Mouse (Mus musculus) spleen, adult 2 months (tissue): Measurements from ENCODE around the gene Acadsb. TPM values are rescaled to one million over a fixed set of nuclear protein-coding genes. Genes with fewer than 3 reads are reported as not detected.
A peak's percentile ranks its signal among the peaks of the same experiment; 100 is the strongest.
"Not testable (repeated sequence)": the region's sequence is repeated elsewhere in the genome, so short reads cannot be mapped to it uniquely, and the experiment has no call there.

Experiments
- DNase-seq, 2 experiments: peaks; one replicate each; pipeline versions ENCODE4 v3.0.0 to v3.0.0-alpha.2; 2012 to 2021; ENCODE audit warnings: low spot score in 2 of 2, low read depth in 1 of 2
- H3K27ac ChIP-seq: fragments of 200-500 bp; 2 replicates; pipeline ENCODE4 v1.5.1; 2012; ENCODE audit warnings: low read length, inconsistent platforms; ENCODE audit not compliant: insufficient read depth
- H3K27me3 ChIP-seq: fragments of 200-500 bp; 2 replicates; pipeline ENCODE4 v1.6.1; 2012; ENCODE audit warnings: mild to moderate bottlenecking, moderate library complexity, low read length, inconsistent platforms; ENCODE audit not compliant: control insufficient read depth, insufficient read depth
- H3K36me3 ChIP-seq: fragments of 200-500 bp; 2 replicates; pipeline ENCODE4 v1.6.1; 2012; ENCODE audit warnings: mild to moderate bottlenecking, low read length, inconsistent platforms; ENCODE audit not compliant: control insufficient read depth, insufficient read depth
- H3K4me1 ChIP-seq: fragments of 200-500 bp; 2 replicates; pipeline ENCODE4 v1.6.1; 2011; ENCODE audit warnings: inconsistent platforms; ENCODE audit not compliant: control insufficient read depth, insufficient read depth, insufficient read length
- H3K4me3 ChIP-seq: fragments of 200-500 bp; 2 replicates; pipeline ENCODE4 v1.5.1; 2011; ENCODE audit warnings: mild to moderate bottlenecking, inconsistent platforms; ENCODE audit not compliant: insufficient read depth, insufficient read length; ENCODE audit errors: extremely low read depth
- CTCF ChIP-seq: fragments of 200-500 bp; IDR thresholded peaks from 2 replicates; pipeline ENCODE4 v1.5.1; 2011; ENCODE audit warnings: mild to moderate bottlenecking, inconsistent platforms; ENCODE audit not compliant: insufficient read depth, insufficient read length, insufficient replicate concordance; ENCODE audit errors: extremely low read depth
- POLR2A ChIP-seq: fragments of 200-500 bp; IDR thresholded peaks from 2 replicates; pipeline ENCODE4 v1.6.1; 2011; ENCODE audit warnings: low read depth, low read length, inconsistent platforms
- WGBS: fragments of 180-500 bp; shearing (Covaris S2); methylation state at CpG from one replicate; pipeline ENCODE4 v1.1.7; 2018; 5-methylcytosine and 5-hydroxymethylcytosine counted together
- polyA plus RNA-seq: library from polyadenylated mRNA; depleted of rRNA; stranded (reverse); fragments of >200 nt; gene quantifications from 2 replicates; pipeline ENCODE4 v1.2.3, GENCODE M21; 2012

Gene Acadsb
- polyA plus RNA-seq, 1 experiment = 2.3 TPM

DNA sequence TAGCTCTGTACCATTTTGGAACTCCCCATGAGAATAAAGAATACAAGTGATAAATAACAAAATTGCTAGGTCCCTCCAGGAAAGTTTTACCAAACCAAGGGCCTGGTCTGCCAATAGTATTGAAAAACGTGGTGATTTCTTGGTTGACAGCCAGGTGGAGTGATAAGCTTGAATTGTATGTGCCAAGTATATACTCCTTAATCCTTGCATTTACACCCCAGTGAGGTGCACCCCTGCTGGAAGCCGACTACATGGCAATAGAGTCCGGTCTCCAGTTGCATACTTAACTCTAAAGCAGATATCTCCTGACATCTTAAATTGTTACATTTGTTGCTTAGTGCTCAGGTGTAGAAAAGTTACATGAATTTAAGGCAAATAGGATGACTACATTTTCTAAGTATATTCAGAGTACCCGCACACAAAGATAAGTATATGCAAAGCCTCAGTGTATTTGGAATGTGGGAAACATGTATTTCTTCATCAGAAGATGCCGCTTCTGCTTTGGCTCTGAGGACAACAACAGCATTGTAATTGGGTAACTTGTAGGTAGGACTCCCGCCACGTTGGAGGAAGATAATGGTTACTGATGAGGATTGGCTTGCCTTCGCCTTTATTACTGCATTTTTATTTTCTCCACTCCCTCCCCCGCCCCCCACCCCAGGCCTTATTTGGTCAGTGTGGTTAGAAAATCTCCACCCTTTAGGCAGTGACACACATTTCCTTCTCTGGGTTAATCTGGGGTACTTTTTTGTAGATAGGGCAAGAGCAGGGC is 38.3 kb upstream of the Acadsb start:
- Histone ChIP-seq H3K27me3 (no peaks in the 10 kb centered on the region), H3K27ac (no peak overlapping the region), H3K36me3 (no peaks in the 10 kb centered on the region), H3K4me3 (no peak overlapping the region), H3K4me1 (no peaks in the 10 kb centered on the region; the same call in 1 of the 2 replicates)
- no peak for DNase-seq
- no peak for TF ChIP-seq CTCF
- no peak for TF ChIP-seq POLR2A
- WGBS = 71% methylated on average over 9 of the region's 9 CpGs

DNA sequence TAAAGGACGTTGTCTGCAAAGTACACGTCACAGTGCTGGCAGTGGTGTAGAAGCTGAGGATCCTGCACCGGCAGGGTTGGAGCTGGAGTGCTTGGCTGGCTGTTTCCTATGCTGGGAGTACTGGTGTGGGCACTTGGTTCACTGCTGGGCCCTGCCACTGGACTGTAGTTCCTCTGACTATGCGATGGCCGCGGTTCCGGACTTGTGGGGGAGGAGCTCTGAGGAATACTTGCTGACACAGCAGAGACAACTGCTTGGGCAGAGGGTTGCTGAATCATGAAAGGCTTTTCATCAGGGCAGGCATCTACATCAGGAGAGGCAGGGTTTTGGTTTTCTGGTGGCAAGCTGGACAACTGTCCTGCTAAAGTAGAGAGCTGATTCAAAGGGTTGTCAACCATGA is 18.6 kb upstream of the Acadsb start:
- peaks cover 15% of the 10 kb centered on the region for H3K36me3 ChIP-seq

DNA sequence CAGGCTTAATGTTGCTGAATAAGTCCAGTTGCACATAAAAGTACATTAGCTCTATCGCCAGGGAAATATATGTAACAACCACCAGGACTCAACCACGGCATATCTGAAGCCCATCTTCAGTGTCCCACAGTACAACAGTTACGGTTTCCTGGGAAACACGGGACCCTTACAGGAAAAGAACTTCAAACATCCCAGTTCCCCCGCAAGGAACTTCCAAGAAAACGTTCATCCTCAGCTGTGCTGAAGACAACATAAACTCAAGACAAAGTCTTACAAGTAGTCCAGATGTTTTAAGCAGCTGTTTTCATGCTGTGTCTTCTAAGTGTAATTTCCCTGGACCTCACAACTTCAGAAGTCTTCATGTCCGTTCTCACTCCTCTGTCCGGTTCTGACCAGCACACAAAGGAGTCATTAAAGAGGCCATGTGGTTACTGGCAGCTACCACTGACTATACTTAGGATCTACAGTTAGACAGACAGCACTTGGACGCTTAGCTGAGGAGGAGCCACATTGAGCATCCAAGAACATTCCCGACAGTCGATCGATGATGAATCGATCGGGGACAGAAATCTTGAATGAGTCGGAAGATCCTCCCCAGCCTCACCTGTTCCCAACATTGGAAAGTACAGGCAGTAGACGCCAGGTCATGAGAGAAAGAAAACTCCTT is 947 bp upstream of the Acadsb start:
- WGBS = 8% methylated on average over 16 of the region's 16 CpGs
- H3K36me3 ChIP-seq = no peaks in the 10 kb centered on the region
- TF ChIP-seq CTCF = no peak
- no peak for TF ChIP-seq POLR2A
- H3K4me3 ChIP-seq = peak overlapping the region; percentile 86
- DNase-seq = no peak
- H3K27me3 ChIP-seq = no peaks in the 10 kb centered on the region
- no peak overlapping the region; the same call in 1 of the 2 replicates for H3K27ac ChIP-seq
- H3K4me1 ChIP-seq = peaks cover 7% of the 10 kb centered on the region

More for the DNA sequence above, 18.6 kb upstream of the Acadsb start:
- H3K4me3 ChIP-seq, H3K27me3 ChIP-seq, H3K27ac ChIP-seq, DNase-seq, H3K4me1 ChIP-seq: not testable (repeated sequence)
- 94% methylated on average over 7 of the region's 7 CpGs for WGBS

DNA sequence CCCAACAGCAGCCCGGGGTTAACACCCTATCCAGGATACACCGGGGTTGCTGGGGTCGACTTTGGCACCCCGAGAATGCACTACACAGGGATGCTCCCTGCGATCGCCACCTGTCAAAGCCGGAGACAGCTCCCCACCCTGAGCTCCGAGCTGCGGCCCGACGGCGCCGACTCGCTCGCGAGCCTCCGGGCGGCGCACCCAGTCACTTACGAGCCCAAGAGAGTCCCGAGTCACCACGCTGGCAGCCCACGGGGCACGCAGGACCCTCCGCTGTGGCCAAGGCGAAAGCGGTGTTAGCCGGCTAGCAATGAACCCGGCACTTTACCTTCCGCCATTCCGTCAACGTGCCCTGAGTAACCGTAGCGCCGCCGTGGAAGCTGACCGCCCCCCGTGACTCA is 414 bp upstream of the Acadsb start:
- Histone ChIP-seq H3K4me1 (peaks cover 7% of the 10 kb centered on the region), H3K36me3 (no peaks in the 10 kb centered on the region), H3K27ac (peak overlapping the region; percentile 49; the same call in 1 of the 2 replicates), H3K27me3 (no peaks in the 10 kb centered on the region), H3K4me3 (peak overlapping the region; percentile 86)
- no peak for DNase-seq
- TF ChIP-seq POLR2A (no peak), CTCF (no peak)
- WGBS = under 1% methylated on average over 38 of the region's 38 CpGs

DNA sequence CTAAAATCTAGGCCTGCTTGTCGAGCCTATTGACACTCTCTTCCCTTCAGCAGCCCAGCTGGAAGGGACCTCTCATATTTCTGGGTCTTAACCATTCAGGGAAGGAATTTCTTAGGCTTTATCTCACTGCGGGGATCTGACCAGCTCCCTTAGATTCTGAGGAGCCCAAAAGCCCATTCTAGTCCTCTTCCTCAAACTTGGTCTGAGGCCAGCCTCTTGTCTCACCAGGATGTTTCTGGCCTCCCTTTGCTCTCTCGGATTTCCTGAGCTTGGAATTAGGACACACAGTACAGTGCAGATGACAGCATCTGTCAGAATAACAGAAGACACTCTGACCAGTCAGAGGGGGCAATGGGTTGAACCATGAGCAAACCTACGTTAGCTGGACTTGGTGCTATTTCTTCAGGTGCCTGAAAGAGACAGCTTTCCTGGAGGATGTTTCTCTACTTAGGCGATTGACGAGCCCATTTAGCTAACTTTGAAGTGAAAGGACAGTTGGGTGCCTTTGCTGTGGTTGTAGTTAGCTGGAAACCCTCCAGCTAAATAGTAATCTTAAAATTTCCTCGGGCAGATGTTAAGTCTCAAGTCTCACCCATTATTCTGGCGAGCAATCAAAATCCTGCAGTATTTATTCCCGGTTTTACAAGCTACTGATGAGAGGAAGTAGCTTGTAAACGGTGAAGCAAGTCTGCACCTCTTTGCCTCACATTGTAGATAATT is 980 bp downstream of the Acadsb start:
- H3K27ac ChIP-seq = no peak overlapping the region
- H3K4me1 ChIP-seq = peaks cover 7% of the 10 kb centered on the region
- no peak for DNase-seq
- H3K36me3 ChIP-seq = no peaks in the 10 kb centered on the region
- 50% methylated on average over 10 of the region's 10 CpGs for WGBS
- H3K4me3 ChIP-seq = peak overlapping the region; percentile 9; the same call in 1 of the 2 replicates
- TF ChIP-seq CTCF = no peak
- no peak for TF ChIP-seq POLR2A
- H3K27me3 ChIP-seq = no peaks in the 10 kb centered on the region

DNA sequence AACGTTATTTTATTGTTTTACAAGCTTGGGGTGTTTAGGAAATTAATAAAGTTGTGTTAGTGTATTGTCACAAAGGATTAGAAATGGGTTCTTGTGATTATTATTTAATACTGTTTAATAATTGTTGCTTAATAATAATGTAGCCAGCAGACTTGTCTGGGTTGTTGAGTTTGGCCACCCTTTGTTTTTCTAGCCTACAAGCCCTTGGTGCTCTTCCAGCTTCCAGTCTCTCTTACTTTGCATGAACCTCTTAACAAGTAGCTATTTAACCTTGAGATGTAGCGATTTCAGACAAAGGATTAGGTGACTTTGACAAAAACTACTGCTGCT is 1.5 kb downstream of the Acadsb start:
- H3K4me3 ChIP-seq = no peak overlapping the region
- no peak for DNase-seq
- peaks cover 7% of the 10 kb centered on the region for H3K4me1 ChIP-seq
- no peak overlapping the region for H3K27ac ChIP-seq
- no peaks in the 10 kb centered on the region for H3K36me3 ChIP-seq
- H3K27me3 ChIP-seq = no peaks in the 10 kb centered on the region
- no peak for TF ChIP-seq POLR2A
- no peak for TF ChIP-seq CTCF
- 80% methylated on average over 2 of the region's 2 CpGs for WGBS

DNA sequence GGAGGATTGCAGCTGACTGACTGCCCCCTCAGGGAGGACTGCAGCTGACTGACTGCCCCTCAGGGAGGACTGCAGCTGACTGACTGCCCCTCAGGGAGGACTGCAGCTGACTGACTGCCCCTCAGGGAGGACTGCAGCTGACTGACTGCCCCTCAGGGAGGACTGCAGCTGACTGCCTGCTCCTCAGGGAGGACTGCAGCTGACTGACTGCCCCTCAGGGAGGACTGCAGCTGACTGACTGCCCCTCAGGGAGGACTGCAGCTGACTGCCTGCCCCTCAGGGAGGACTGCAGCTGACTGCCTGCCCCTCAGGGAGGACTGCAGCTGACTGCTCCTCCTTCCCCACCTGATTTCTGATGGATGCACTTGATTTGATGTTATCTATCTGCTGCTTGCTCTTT is 6.3 kb downstream of the Acadsb start:
- not testable (repeated sequence) for H3K36me3 ChIP-seq, DNase-seq, H3K4me3 ChIP-seq, H3K27ac ChIP-seq, H3K4me1 ChIP-seq, H3K27me3 ChIP-seq
